Mouse (Mus musculus) liver, embryonic 11.5 days (tissue): Measurements from ENCODE around the gene 4930572O03Rik. TPM values are rescaled to one million over a fixed set of nuclear protein-coding genes. Genes with fewer than 3 reads are reported as not detected.
"Not testable (repeated sequence)": the region's sequence is repeated elsewhere in the genome, so short reads cannot be mapped to it uniquely, and the experiment has no call there.

Source experiments
- ATAC-seq: fragments of 200-750 bp; cut with Nextera tagmentation; replicated peaks from 2 replicates; pipeline ENCODE4 v1.8.0; 2017; ENCODE audit warnings: moderate number of reproducible peaks, mild to moderate bottlenecking, moderate TSS enrichment, moderate library complexity; ENCODE audit not compliant: low FRiP score
- DNase-seq: peaks from one replicate; pipeline ENCODE4 v3.0.0-alpha.2; 2017; ENCODE audit warnings: low spot score
- H3K27ac ChIP-seq: fragments of 300-500 bp; sonication (generic); 2 replicates; pipeline ENCODE4 v1.5.1; 2014; ENCODE audit warnings: mild to moderate bottlenecking, low read depth, low read length, control low read depth
- H3K27me3 ChIP-seq: fragments of 300-500 bp; sonication (generic); replicated peaks from 2 replicates; pipeline ENCODE4 v1.6.1; 2014; ENCODE audit warnings: low read length, mixed read lengths; ENCODE audit not compliant: control insufficient read depth, insufficient read depth
- H3K36me3 ChIP-seq: fragments of 300-500 bp; sonication (generic); 2 replicates; pipeline ENCODE4 v1.6.1; 2014; ENCODE audit warnings: mild to moderate bottlenecking, low read length, moderate library complexity, mixed read lengths; ENCODE audit not compliant: control insufficient read depth, insufficient read depth
- H3K4me1 ChIP-seq: fragments of 300-500 bp; sonication (generic); replicated peaks from 2 replicates; pipeline ENCODE4 v1.6.1; 2014; ENCODE audit warnings: low read length, mixed read lengths; ENCODE audit not compliant: control insufficient read depth, insufficient read depth
- H3K4me2 ChIP-seq: fragments of 300-500 bp; sonication (generic); 2 replicates; pipeline ENCODE4 v1.6.1; 2014; ENCODE audit warnings: mild to moderate bottlenecking, control low read depth, moderate library complexity
- H3K4me3 ChIP-seq: fragments of 300-500 bp; sonication (generic); 2 replicates; pipeline ENCODE4 v1.5.1; 2014; ENCODE audit warnings: low read depth, low read length, control low read depth
- H3K9ac ChIP-seq: fragments of 300-500 bp; sonication (generic); 2 replicates; pipeline ENCODE4 v1.6.1; 2014; ENCODE audit warnings: low read depth, low read length, control low read depth
- H3K9me3 ChIP-seq: fragments of 300-500 bp; sonication (generic); 2 replicates; pipeline ENCODE4 v1.6.1; 2016; ENCODE audit warnings: low read length, inconsistent platforms, mixed read lengths; ENCODE audit not compliant: control insufficient read depth
- WGBS: fragments of 180-500 bp; shearing (Covaris S2); extraction: QIAGEN DNeasy Blood & Tissue Kit; methylation state at CpG from one replicate; pipeline ENCODE4 v1.1.7; 2014; 5-methylcytosine and 5-hydroxymethylcytosine counted together
- polyA plus RNA-seq: library from polyadenylated mRNA; unstranded; fragments of >200 nt; fragmentation: Nextera tagmentation; extraction: Ambion mirVana; gene quantifications from 2 replicates; pipeline ENCODE4 v1.2.1, GENCODE M21; 2014

4930572O03Rik gene
- polyA plus RNA-seq, 1 experiment from 2014 or later: not detected

- not testable (repeated sequence) for H3K4me3 ChIP-seq, H3K36me3 ChIP-seq, H3K27me3 ChIP-seq, H3K4me2 ChIP-seq, H3K4me1 ChIP-seq, H3K27ac ChIP-seq, H3K9ac ChIP-seq, H3K9me3 ChIP-seq
- DNase-seq: peak; percentile 30
- ATAC-seq: peak; percentile 67
- 66% methylated on average over 13 of the region's 13 CpGs for WGBS
Observed at GRCm38 (mm10) chr5:15679980-15680949, 23.4 kb upstream of the 4930572O03Rik start.

DNA sequence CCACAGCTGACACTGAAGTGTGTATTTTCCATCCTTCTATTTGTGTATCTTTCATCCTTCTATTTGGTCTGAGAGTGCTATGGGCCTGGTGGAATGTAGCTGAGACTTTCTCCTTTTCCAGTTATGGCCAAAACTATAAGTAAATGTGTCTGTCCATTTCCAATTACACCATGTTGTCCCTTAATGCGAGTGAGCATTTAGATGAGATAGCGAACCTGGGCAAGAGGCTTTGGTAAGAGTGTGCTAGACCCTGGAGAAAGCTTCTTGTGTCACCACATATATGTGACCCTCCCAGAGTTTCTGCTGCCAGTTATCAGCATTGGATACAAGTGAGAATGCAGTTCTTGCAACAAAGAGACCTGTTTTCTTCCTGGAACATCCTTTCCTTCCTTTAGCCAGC is 22.0 kb upstream of the 4930572O03Rik start:
- not testable (repeated sequence) for H3K27ac ChIP-seq, H3K36me3 ChIP-seq, ATAC-seq, H3K9ac ChIP-seq, H3K4me2 ChIP-seq, H3K4me3 ChIP-seq, H3K9me3 ChIP-seq, H3K27me3 ChIP-seq, H3K4me1 ChIP-seq
- DNase-seq: peak; percentile 34
- WGBS: 64% methylated on average over 2 of the region's 2 CpGs

DNA sequence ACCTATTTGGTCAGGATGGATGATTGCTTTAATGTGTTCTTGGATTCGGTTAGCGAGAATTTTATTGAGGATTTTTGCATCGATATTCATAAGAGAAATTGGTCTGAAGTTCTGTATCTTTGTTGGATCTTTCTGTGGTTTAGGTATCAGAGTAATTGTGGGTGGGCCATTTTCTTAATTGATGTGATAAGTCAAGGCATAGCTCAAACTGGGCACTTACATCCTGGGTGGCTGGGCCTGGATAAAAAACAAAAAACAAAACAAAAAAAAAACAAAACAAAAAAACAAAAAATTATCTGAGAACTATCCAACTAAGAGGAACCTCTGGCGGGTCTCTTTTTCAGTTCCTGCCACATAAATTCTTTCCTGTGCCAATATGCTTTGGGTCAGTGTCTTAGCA is 20.9 kb upstream of the 4930572O03Rik start:
- ATAC-seq (peak; percentile 72), DNase-seq (peak; percentile 27)
- not testable (repeated sequence) for H3K27ac ChIP-seq, H3K4me1 ChIP-seq, H3K4me3 ChIP-seq, H3K9me3 ChIP-seq, H3K36me3 ChIP-seq, H3K9ac ChIP-seq, H3K4me2 ChIP-seq, H3K27me3 ChIP-seq
- 79% methylated on average over 2 of the region's 4 CpGs for WGBS

- not testable (repeated sequence) for H3K9me3 ChIP-seq, H3K36me3 ChIP-seq, H3K4me2 ChIP-seq, H3K9ac ChIP-seq, DNase-seq, H3K27me3 ChIP-seq, H3K27ac ChIP-seq, H3K4me3 ChIP-seq, H3K4me1 ChIP-seq
- 89% methylated on average over 5 of the region's 8 CpGs for WGBS
- peak; percentile 69 for ATAC-seq
Observed at GRCm38 (mm10) chr5:15674429-15675244, 17.8 kb upstream of the 4930572O03Rik start.

DNA sequence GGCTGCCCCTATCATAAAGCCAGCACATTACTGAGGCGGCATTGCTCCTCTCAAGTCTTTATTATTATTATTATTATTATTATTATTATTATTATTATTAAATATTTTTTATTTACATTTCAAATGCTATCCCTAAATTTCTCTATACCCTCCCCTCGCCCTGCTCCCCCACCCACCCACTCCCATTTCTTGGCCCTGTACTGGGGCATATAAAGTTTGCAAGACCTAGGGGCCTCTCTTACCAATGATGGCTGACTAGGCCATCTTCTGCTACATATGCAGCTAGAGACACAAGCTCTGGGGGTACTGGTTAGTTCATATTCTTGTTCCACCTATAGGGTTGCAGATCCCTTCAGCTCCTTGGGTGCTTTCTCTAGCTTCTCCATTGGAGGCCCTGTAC is 17.1 kb upstream of the 4930572O03Rik start:
- H3K9me3 ChIP-seq, DNase-seq, H3K36me3 ChIP-seq, H3K27me3 ChIP-seq, H3K4me3 ChIP-seq, H3K27ac ChIP-seq, H3K9ac ChIP-seq, ATAC-seq, H3K4me2 ChIP-seq, H3K4me1 ChIP-seq: not testable (repeated sequence)
- WGBS: 68% methylated on average over 2 of the region's 2 CpGs

DNA sequence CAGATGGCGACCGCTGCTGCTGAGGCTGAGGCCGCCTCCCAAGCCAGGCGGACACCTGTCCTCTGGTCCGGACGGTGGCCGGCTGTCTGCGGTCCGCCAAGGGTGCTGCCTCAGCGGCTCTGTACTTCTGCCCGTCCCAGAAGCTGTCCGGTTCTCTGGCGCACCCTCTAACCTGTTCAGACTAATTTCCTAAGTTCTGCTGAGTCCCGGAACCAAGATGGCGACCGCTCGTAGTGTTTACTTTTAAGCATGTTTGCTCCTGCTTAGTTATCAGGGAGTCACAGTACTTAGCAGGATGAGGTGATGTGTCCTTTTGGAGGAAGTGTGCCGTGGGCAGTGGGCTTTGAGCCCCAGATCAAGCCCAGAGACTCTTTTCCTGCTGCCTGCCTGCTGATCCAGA is 13.9 kb upstream of the 4930572O03Rik start:
- WGBS: 84% methylated on average over 7 of the region's 18 CpGs
- not testable (repeated sequence) for DNase-seq, H3K36me3 ChIP-seq, H3K27me3 ChIP-seq, H3K9ac ChIP-seq, H3K4me3 ChIP-seq, H3K27ac ChIP-seq, H3K4me1 ChIP-seq, H3K9me3 ChIP-seq, H3K4me2 ChIP-seq
- ATAC-seq: peak; percentile 56; the same call in 1 of the 2 replicates

DNA sequence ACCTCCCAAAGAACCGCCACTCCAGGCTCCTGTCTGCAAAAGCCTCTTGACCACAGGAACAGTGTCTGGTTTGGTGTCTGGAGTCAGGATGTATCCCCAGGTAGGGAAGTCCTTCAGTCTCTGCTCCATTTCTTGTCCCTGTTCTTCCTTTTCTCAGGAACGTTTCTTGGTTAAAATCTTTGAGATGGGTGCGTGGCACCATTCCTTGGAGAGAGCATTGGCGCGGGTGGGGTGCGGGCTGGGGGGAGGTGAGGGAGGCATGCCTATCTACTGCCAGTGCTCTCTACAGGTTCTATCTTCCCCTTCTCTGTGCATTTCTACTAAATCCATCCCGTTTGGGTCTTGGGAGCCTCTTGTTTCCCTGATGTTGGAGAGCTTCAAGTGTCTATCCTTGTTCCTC is 7.0 kb upstream of the 4930572O03Rik start:
- H3K27me3 ChIP-seq, ATAC-seq, H3K36me3 ChIP-seq, H3K4me3 ChIP-seq, H3K9ac ChIP-seq, H3K27ac ChIP-seq, H3K9me3 ChIP-seq, H3K4me1 ChIP-seq, DNase-seq, H3K4me2 ChIP-seq: not testable (repeated sequence)
- WGBS: 71% methylated on average over 7 of the region's 7 CpGs

DNA sequence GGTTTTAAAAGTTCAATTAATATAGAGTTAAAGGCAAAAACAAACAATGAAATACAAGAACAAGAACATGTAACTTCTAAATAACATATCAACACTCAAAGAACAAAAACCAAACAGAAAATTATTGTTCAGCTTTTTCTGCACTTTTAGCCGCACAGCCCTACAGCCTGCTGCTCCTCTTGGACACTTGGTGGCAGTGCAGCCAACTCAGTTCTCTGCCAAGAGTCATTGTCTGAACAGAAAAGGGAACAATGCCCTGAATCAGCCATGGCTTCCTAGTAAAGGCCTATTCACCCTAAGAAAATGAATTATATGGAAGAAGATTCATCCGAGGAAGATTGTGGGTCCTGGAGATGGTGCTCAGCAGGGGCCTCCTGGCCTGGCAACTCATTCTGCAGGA is 4.5 kb downstream of the 4930572O03Rik start:
- not testable (repeated sequence) for H3K27me3 ChIP-seq, ATAC-seq, H3K27ac ChIP-seq, H3K4me1 ChIP-seq, H3K9ac ChIP-seq, DNase-seq, H3K9me3 ChIP-seq, H3K4me2 ChIP-seq, H3K4me3 ChIP-seq, H3K36me3 ChIP-seq
- 72% methylated on average over 2 of the region's 2 CpGs for WGBS
